Mouse (Mus musculus) kidney, adult 11 months (tissue): ENCODE data around the gene Abcc4.

Source experiments
- DNase-seq: peaks from one replicate; pipeline ENCODE4 v3.0.0; 2022

Abcc4 gene

GRCm38 (mm10) chr14:118705808-118706731 lies at the start of gene Abcc4:
Gene Abcc4 (minus strand): TSS chr14:118706219.
- peak; percentile 93 for DNase-seq

- DNase-seq: no peak
Observed at GRCm38 (mm10) chr14:118751193-118751753, 45.3 kb upstream of the Abcc4 start.

- DNase-seq: no peak
Observed at GRCm38 (mm10) chr14:118750505-118751192, 44.6 kb upstream of the Abcc4 start.

GRCm38 (mm10) chr14:118749715-118750114 lies 43.7 kb upstream of the Abcc4 start:
- DNase-seq: no peak

- no peak for DNase-seq
Observed at GRCm38 (mm10) chr14:118749068-118749467, 43.0 kb upstream of the Abcc4 start.

- DNase-seq: no peak
Observed at GRCm38 (mm10) chr14:118742862-118743261, 36.8 kb upstream of the Abcc4 start.

- DNase-seq: no peak
Observed at GRCm38 (mm10) chr14:118741780-118742179, 35.8 kb upstream of the Abcc4 start.

GRCm38 (mm10) chr14:118737251-118737888 lies 31.4 kb upstream of the Abcc4 start:
- DNase-seq: no peak

GRCm38 (mm10) chr14:118735114-118735513 lies 29.1 kb upstream of the Abcc4 start:
- DNase-seq: no peak

- no peak for DNase-seq
Observed at GRCm38 (mm10) chr14:118733146-118733545, 27.1 kb upstream of the Abcc4 start.

- DNase-seq: no peak
Observed at GRCm38 (mm10) chr14:118730631-118731030, 24.6 kb upstream of the Abcc4 start.

- DNase-seq: no peak
Observed at GRCm38 (mm10) chr14:118725467-118725866, 19.4 kb upstream of the Abcc4 start.

- no peak for DNase-seq
Observed at GRCm38 (mm10) chr14:118723920-118724693, 18.1 kb upstream of the Abcc4 start.

- DNase-seq: no peak
Observed at GRCm38 (mm10) chr14:118719566-118720174, 13.7 kb upstream of the Abcc4 start.

GRCm38 (mm10) chr14:118718576-118718975 lies 12.6 kb upstream of the Abcc4 start:
- peak; percentile 66 for DNase-seq

GRCm38 (mm10) chr14:118716372-118717312 lies 10.6 kb upstream of the Abcc4 start:
- DNase-seq: no peak

GRCm38 (mm10) chr14:118714720-118715119 lies 8.7 kb upstream of the Abcc4 start:
- no peak for DNase-seq

GRCm38 (mm10) chr14:118714320-118714719 lies 8.3 kb upstream of the Abcc4 start:
- no peak for DNase-seq

- DNase-seq: no peak
Observed at GRCm38 (mm10) chr14:118713869-118714268, 7.8 kb upstream of the Abcc4 start.

GRCm38 (mm10) chr14:118713408-118713807 lies 7.4 kb upstream of the Abcc4 start:
- DNase-seq: peak; percentile 60

- DNase-seq: no peak
Observed at GRCm38 (mm10) chr14:118712889-118713288, 6.9 kb upstream of the Abcc4 start.
